Mouse (Mus musculus) adrenal gland, adult 8-10 months (tissue): ENCODE results near the gene Lhx4. TPM values are rescaled to one million over a fixed set of nuclear protein-coding genes. Genes with fewer than 3 reads are reported as not detected.

Experiments
- DNase-seq: peaks from one replicate; pipeline ENCODE4 v3.0.0; 2022
- total RNA-seq, 4 experiments: library from RNA; stranded (reverse); gene quantifications; 2 replicates each; pipeline ENCODE4 v1.2.4; 2022

The Lhx4 gene
- total RNA-seq, 4 experiments from 2014 or later: 0.03 to 0.12 TPM; not detected in 2

- no peak for DNase-seq
Measured at GRCm38 (mm10) chr1:155703191-155703680, 48.2 kb downstream of the Lhx4 start.

GRCm38 (mm10) chr1:155700886-155701285 lies 50.6 kb downstream of the Lhx4 start:
- no peak for DNase-seq

GRCm38 (mm10) chr1:155698373-155699159 lies 52.9 kb downstream of the Lhx4 start:
- no peak for DNase-seq

- no peak for DNase-seq
Measured at GRCm38 (mm10) chr1:155693443-155693842, 58.0 kb downstream of the Lhx4 start.

GRCm38 (mm10) chr1:155693026-155693425 lies 58.5 kb downstream of the Lhx4 start:
- DNase-seq: no peak

DNA sequence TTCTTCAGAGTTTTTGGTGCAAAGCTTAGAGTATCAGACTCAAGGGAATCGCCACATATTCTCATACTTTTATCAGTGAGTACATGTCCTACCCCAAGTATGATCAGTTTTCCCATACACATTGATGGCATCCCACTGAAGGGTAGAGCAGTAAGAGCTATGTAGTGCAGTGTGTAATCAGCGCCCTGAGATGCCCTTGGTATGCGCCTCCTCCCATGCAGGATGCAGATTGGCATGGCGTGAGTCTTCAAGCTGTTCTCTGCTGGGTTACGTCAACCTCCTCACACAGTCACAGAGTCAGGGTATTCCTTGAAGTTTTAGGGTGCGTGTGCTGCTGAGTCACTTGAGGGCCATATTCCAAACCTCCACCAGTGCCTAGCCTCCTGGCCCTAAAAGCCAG lies 59.3 kb downstream of the Lhx4 start:
- no peak for DNase-seq

- DNase-seq: no peak
Measured at GRCm38 (mm10) chr1:155689558-155689957, 61.9 kb downstream of the Lhx4 start.

DNA sequence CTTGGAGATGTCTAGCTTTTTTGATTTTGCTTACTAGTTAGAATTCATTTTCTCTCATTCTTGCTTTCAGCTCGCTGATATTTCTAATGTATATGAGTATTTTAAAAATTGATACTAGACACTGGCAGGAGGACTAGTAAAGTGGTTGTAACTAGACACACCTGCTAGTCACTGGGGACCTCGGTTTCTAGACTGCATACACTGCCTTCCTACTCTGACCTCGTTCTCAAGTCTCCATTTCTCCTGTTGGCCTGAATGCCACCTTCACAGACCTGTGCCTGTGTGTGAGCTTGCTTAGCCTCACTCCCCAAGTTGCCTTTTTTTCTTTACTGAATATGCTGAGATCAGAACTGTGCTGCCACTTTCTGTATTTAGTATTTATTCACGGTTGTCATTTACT lies 62.3 kb downstream of the Lhx4 start:
- no peak for DNase-seq

GRCm38 (mm10) chr1:155686816-155687215 lies 64.7 kb downstream of the Lhx4 start:
- no peak for DNase-seq

DNA sequence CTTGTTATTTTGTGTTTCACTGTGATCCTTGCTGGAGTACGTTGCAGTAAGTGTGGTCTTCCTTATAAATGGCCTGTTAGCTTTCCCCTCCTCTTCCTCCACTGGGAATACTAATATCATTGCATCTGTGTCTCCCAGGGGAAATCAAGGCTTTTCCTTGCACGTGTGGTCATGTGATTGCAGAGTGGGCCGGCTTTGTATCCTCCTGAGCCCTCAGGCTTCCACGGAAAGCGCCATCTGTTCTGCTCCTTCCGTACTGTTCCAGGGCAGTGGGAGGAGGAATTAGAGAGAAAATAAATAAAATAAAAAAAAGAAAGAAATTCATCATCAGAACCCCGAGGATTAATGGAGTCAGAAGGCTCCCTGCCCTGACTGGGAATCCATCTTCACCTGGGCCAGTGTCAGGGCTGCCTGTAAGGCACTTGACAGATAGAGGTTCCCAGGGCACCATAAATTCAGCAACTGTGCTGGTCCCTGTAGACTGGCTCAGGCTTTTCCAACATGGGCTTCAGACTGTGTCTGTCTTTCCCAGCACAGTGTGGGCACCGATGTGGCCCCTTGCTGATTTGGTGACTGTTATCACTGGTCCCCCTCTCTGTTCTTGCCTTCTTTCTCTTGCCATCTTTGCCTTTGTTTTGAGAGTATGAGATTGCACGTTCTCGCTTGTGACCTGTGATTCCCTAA lies 70.2 kb downstream of the Lhx4 start:
- DNase-seq: no peak

- DNase-seq: no peak
Measured at GRCm38 (mm10) chr1:155675570-155675969, 75.9 kb downstream of the Lhx4 start.

DNA sequence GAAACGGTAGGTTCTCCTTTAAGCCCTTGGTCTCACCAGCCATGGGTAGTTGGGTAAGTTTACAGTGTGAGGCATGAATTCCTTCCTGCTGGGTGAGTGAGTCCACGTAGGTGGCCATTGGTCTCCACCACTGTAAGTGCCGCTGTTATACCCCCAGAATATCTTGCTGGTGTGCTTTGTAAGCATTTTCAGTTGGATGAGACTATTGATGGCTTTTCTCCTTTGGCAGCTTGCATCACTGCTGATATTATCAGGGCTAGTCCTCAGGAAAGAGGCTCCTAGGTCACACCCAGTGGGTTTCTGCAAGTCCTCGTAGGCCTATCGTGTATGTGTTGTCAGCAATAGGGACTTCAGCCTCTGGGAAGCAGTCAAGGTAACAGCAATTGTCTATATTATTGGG lies 87.5 kb downstream of the Lhx4 start:
- no peak for DNase-seq

GRCm38 (mm10) chr1:155656321-155656720 lies 95.2 kb downstream of the Lhx4 start:
- DNase-seq: no peak

GRCm38 (mm10) chr1:155654961-155655360 lies 96.5 kb downstream of the Lhx4 start:
- DNase-seq: no peak

GRCm38 (mm10) chr1:155650121-155650846 lies 101.2 kb downstream of the Lhx4 start:
- no peak for DNase-seq

Other genes with a start within 250 kb of the Lhx4 start
- gene Acbd6, start 193.6 kb downstream of the Lhx4 start, total RNA-seq: 10 to 100 TPM; 63.0 to 79.8 (median 64.5) TPM
- 10 to 100 TPM; 55.9 to 95.0 (median 70.2) TPM for gene Qsox1, start 61.2 kb upstream of the Lhx4 start, total RNA-seq
- gene Cep350, start 221.6 kb upstream of the Lhx4 start, total RNA-seq: 10 to 100 TPM; 29.9 to 44.4 (median 38.4) TPM